Mouse (Mus musculus): ENCODE results near the gene Prc1. TPM values are rescaled to one million over a fixed set of nuclear protein-coding genes. Genes with fewer than 3 reads are reported as not detected.

The Prc1 gene
- total and polyA plus RNA-seq, 3 experiments, result 52.5 to 83.0 (median 75.6) TPM

DNA sequence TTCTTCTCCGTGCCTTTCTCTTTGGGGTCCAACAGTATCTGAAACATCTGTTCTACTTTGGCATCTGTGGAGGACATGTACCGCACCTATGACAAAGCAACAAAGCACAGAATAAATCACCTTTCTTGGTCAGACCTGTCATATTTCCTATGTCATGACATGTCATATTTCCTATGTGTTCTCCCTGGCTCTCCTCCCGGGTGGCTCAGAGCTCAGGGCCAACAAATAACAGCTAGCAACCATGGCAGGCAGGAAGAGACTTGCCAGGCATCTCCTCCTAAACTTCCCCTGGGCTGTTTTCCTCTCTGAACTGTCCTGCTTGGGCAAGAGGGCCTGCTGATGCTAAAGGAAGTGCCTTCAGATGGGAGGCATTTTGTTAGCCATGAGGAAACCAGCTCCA is 42.7 kb downstream of the Prc1 start:
- DNase-seq (ENCODE audit: extremely low read depth), result no peak
- TF ChIP-seq JUN (IDR thresholded peaks at IDR 0.05; ENCODE audit: insufficient read depth, low read depth, low read length) (no peak), TCF12 (IDR thresholded peaks at IDR 0.05; ENCODE audit: low read depth, low read length) (no peak), USF1 (IDR thresholded peaks at IDR 0.05; ENCODE audit: low read depth, low read length) (no peak), ZC3H11A (IDR thresholded peaks at IDR 0.05; ENCODE audit: low read depth, low read length) (no peak), GABPA (IDR thresholded peaks at IDR 0.05; ENCODE audit: insufficient replicate concordance, low read depth, low read length) (no peak), ETS1 (conservative IDR thresholded peaks at IDR 0.05; ENCODE audit: low read depth, low read length) (no peak), RAD21 (IDR thresholded peaks at IDR 0.05; ENCODE audit: low read depth, low read length) (no peak), E2F4 (IDR thresholded peaks at IDR 0.05; ENCODE audit: insufficient replicate concordance, low read depth, low read length) (no peak), CHD2 (IDR thresholded peaks at IDR 0.05; ENCODE audit: low read length) (no peak)
- Histone ChIP-seq H3K36me3 (replicated peaks in 1 of 2; ENCODE audit: control insufficient read depth in 1 of 2, insufficient read depth in 1 of 2, low read length in 1 of 2) (peaks cover 49 to 63% of the 10 kb centered on the region in 2 experiments), H3K79me2 (replicated peaks; ENCODE audit: control insufficient read depth, extremely low read depth, insufficient read depth, poor library complexity, severe bottlenecking) (no peaks in the 10 kb centered on the region), H3K9ac (ENCODE audit: insufficient read depth, low read depth) (no peak overlapping the region), H3K27ac (ENCODE audit: insufficient read depth, low read depth) (no peak overlapping the region), H3K27me3 (replicated peaks) (peaks cover 10% of the 10 kb centered on the region), H3K4me3 (replicated peaks in 1 of 3; ENCODE audit: low read depth in 2 of 3, low read length in 2 of 3, poor library complexity in 1 of 3) (no peak overlapping the region), H3K4me1 (ENCODE audit: control insufficient read depth in 1 of 2, insufficient read depth in 2 of 2) (peaks cover 7 to 28% of the 10 kb centered on the region in 2 experiments; a peak in 3 of 4 replicates), H3K9me3 (replicated peaks; ENCODE audit: low read length) (peaks cover 11% of the 10 kb centered on the region), H3K4me2 (ENCODE audit: insufficient read depth, low read depth, poor library complexity, severe bottlenecking) (no peak overlapping the region)
- dilution Hi-C loops (cut with MboI; ENCODE audit: extremely low pct_ligation_motif_present, extremely low pct_unique_long_range_greater_than_20kb, low sequenced_read_pairs), result no loop called here
- in situ Hi-C loops (cut with MboI; ENCODE audit: low pct_ligation_motif_present, low pct_unique_long_range_greater_than_20kb, low sequenced_read_pairs), result no loop called here

DNA sequence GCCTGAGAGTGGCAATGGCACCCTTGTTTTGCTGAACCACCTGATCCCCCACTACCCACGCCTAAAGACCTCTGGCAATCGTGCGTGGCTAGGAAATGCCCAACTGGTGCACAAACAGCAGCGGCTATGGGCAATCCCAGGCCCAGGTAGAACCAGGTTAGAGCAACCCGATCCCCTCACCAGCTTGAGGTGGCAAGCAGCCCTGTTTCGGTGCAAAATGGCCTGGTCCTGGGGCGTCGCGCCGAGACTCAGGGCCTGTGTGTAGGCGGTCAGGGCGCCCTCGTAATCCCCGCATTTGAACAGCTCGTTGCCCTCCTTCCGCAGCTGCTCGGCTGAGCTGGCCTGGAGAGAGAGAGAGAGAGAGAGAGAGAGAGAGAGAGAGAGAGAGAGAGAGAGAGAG is 45.1 kb downstream of the Prc1 start:
- no peaks in the 10 kb centered on the region for H3K79me2 ChIP-seq (replicated peaks; ENCODE audit: control insufficient read depth, extremely low read depth, insufficient read depth, poor library complexity, severe bottlenecking)
- H3K27ac ChIP-seq (ENCODE audit: insufficient read depth, low read depth), result no peak overlapping the region
- peak overlapping the region; percentile 47 to 87 (median 51) for H3K4me3 ChIP-seq (replicated peaks in 1 of 3; ENCODE audit: low read depth in 2 of 3, low read length in 2 of 3, poor library complexity in 1 of 3)
- in situ Hi-C loops (cut with MboI; ENCODE audit: low pct_ligation_motif_present, low pct_unique_long_range_greater_than_20kb, low sequenced_read_pairs) (no loop called here), dilution Hi-C loops (cut with MboI; ENCODE audit: extremely low pct_ligation_motif_present, extremely low pct_unique_long_range_greater_than_20kb, low sequenced_read_pairs) (no loop called here)
- H3K36me3 ChIP-seq (replicated peaks in 1 of 2; ENCODE audit: control insufficient read depth in 1 of 2, insufficient read depth in 1 of 2, low read length in 1 of 2), result peaks cover 28 to 41% of the 10 kb centered on the region in 2 experiments
- no peaks in the 10 kb centered on the region for H3K9me3 ChIP-seq (replicated peaks; ENCODE audit: low read length)
- peak overlapping the region; percentile 55 for H3K4me2 ChIP-seq (ENCODE audit: insufficient read depth, low read depth, poor library complexity, severe bottlenecking)
- peak overlapping the region; percentile 43 for H3K9ac ChIP-seq (ENCODE audit: insufficient read depth, low read depth)
- no peak for TF ChIP-seq NRF1 (IDR thresholded peaks at IDR 0.05; ENCODE audit: low read depth, low read length)
- TF ChIP-seq SIN3A (IDR thresholded peaks at IDR 0.05; ENCODE audit: low read length), result peak; percentile 40; the same call in 1 of the 2 replicates
- TF ChIP-seq KAT2A (IDR thresholded peaks at IDR 0.05; ENCODE audit: insufficient replicate concordance, low read length), result no peak
- TF ChIP-seq POLR2AphosphoS2 (IDR thresholded peaks at IDR 0.05; ENCODE audit: low read depth, low read length), result no peak
- DNase-seq (ENCODE audit: extremely low read depth), result no peak
- H3K27me3 ChIP-seq (replicated peaks), result peaks cover 15% of the 10 kb centered on the region
- peaks cover 16 to 45% of the 10 kb centered on the region in 2 experiments for H3K4me1 ChIP-seq (ENCODE audit: control insufficient read depth in 1 of 2, insufficient read depth in 2 of 2)

All from CH12.LX (cell line).